Mouse (Mus musculus): ENCODE measurements around the gene Aldh3b1.

The Aldh3b1 gene

GRCm38 (mm10) chr19:3912337-3913204 lies 17.0 kb downstream of the Aldh3b1 start, which contains the start of gene Ndufs8:
Ndufs8 (minus strand) TSS chr19:3912774.
- DNase-seq (ENCODE audit: low read depth, low spot score), result peak; percentile 96

GRCm38 (mm10) chr19:3910206-3910605 lies 19.4 kb downstream of the Aldh3b1 start:
- DNase-seq (ENCODE audit: low read depth, low spot score), result no peak

GRCm38 (mm10) chr19:3907876-3908660 lies 21.5 kb downstream of the Aldh3b1 start:
- DNase-seq (ENCODE audit: low read depth, low spot score), result no peak

GRCm38 (mm10) chr19:3906795-3907786 lies 22.5 kb downstream of the Aldh3b1 start, which contains the start of gene Tcirg1:
Tcirg1 (minus strand) TSS chr19:3907133.
- DNase-seq (ENCODE audit: low read depth, low spot score), result peak; percentile 84

- DNase-seq (ENCODE audit: low read depth, low spot score), result peak; percentile 41
Observed at GRCm38 (mm10) chr19:3906326-3906725, 23.3 kb downstream of the Aldh3b1 start.

DNA sequence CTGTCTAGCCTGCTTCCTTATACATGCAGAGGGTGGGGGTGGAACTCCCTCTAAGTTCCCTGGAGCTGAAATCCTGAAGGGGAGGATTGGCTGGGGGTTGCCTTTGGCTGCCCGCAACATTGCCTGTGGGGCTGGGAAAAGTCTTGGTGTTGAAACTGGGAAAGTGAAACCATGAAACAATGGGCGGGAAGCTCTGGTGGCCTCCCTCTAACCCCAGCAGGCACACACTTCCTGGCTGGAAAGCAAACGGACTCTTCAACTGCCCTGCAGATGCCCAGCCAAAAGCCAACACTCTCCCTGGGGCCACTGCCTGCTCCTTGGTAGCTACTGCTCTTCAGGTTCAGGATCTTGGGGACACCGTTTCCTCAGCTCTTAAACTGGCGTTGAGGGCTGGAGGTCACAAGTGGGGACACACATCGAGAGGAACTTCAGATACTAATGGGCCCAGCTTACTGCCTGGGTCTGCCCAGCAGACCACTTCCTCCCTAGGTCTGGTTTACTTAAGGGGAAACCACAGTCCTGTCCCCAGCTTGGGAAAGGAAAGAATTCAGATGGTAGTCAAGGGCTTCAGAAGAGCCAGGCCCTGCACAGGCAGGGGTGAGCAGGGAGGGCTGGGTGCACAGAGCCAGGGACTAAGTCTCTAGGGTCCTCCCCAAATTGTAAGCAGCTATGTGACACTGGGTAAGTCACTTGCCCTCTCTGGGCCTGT lies 24.2 kb downstream of the Aldh3b1 start:
- DNase-seq (ENCODE audit: low read depth, low spot score), result no peak

DNA sequence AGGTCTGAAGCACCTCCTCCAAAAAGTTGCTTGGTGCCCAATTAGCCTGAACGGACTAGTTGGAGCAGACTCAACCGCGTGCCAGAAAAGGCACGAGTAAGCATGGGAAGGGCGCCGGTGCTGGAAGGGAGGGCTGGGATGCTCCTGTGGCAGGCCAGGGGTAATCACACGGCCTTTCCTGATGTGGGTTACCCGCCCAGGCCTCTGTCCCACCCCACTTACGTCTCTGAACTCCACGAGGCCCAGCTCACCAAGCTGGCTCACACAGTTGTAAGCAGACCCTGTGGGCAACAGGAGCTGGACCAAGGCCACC lies 25.3 kb downstream of the Aldh3b1 start:
- DNase-seq (ENCODE audit: low read depth, low spot score), result no peak

DNA sequence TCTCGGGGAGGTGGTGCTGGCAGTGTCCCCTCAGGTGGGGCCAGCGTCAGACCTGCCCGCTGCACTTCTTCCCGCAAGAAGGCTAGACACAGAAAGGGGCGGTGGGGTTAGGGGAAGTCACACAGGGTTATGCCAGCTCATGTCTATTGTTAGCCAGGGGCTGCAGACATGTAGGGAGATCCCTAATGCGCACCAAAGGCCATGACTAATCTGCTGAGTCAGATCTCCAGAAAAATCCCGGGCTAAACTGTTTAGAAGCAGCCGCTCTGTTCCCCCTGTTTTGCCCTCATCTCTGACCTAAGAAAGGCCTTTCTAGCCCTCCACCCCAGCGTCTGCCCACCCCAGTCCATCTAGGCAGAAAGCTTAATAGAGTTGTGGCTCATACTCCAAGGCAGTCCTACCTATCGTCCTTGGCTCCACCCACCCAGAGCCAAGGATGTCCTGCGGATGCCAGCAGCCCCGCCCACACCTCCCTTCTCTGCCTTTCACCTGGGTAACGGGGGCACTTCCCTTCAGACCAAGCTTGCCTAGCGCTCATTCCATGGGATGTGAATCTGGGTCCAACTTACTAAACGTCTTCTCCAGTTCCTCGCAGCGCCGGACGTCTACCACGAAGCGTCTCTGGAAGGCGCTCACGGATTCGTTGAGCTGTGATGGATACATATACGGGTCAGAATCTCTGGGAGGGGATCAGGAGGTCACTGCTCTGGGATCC lies 25.8 kb downstream of the Aldh3b1 start:
- no peak for DNase-seq (ENCODE audit: low read depth, low spot score)

GRCm38 (mm10) chr19:3902966-3903365 lies 26.6 kb downstream of the Aldh3b1 start:
- no peak for DNase-seq (ENCODE audit: low read depth, low spot score)

DNA sequence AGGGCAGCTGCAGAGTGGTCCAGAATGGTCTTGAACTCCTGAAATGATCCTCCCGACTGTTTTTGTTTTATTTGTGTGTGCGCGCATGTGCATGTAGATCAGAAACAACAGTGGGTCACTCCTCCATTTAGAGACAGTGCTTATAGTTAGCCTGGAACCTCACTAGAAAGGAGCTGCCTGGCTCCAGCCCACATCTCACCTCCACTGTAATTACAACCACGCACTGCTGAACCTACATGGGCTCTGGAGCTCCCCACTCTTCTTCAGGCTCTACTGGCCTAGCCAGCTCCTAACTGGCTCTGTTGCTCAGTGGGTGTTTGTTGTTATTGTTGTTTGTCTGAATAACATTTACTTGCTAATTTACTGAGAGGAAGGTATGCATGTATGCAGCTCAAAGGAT lies 30.0 kb downstream of the Aldh3b1 start:
- no peak for DNase-seq (ENCODE audit: low read depth, low spot score)

DNA sequence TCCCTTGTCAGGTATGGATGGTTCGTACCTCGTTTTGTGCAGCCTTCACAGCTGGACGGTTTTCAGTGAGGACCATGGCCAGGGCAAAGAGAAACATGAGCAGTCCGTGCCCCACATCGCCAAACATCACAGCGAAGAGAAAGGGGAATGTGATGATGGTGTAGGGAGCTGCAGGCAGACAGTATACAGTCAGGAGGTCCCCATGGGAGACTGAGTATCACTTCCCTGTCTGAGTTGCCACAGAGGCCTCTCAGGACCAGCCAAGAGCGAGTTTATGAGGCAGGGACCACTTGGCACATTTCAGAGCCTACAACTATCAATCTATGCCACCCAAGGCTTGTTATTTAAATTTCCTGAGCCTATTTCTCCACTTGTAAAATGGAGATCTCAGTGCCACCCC lies 30.7 kb downstream of the Aldh3b1 start:
- no peak for DNase-seq (ENCODE audit: low read depth, low spot score)

DNA sequence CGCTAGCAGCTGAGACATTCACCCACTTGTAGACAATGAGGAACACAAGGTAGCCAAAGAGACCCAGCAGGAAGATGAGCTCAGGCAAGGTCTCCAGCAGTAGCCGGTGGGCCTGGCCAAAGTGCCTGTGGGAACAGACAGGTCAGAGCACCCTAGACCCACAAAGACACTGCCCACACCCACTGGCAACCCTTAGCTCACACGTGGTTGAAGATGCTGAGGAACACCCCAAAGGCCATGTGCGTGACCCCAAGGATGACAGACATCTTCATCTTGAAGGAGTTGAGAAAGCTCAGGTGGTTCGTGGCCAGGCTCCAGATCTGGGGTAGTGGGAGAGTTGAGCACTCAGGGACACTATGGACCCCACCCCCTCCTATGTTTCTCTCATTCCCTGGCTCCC lies 32.1 kb downstream of the Aldh3b1 start:
- DNase-seq (ENCODE audit: low read depth, low spot score), result no peak

GRCm38 (mm10) chr19:3896208-3896607 lies 33.4 kb downstream of the Aldh3b1 start:
- no peak for DNase-seq (ENCODE audit: low read depth, low spot score)

GRCm38 (mm10) chr19:3895171-3895631 lies 34.4 kb downstream of the Aldh3b1 start:
- DNase-seq (ENCODE audit: low read depth, low spot score), result no peak

- no peak for DNase-seq (ENCODE audit: low read depth, low spot score)
Observed at GRCm38 (mm10) chr19:3894294-3894693, 35.3 kb downstream of the Aldh3b1 start.

DNA sequence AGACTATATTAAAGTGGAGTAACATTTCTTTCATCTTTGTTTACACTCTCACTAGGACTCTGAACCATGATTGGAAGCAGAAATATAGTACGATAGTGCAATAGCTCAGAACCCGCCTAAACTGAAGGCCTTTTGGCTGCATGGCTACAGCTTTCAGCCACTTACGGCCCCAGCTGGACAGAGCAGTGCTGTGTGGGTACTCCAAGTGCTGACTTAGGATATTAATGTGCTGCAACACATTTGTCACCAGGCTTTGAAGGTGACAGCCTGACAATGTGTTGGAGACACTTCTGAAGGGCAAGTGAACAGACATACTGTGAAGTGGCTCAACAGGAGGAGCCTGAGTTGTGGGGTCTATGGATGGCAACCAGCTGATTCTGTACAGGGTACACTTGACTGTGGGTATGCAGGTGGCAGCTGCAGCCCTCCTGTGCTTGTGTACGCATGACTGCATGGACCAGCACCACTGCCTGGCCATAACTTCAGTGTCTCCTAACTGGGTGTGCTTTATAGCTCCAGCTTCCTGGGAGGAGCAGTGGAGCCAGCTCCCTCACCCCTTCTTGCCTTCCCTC lies 36.0 kb downstream of the Aldh3b1 start:
- no peak for DNase-seq (ENCODE audit: low read depth, low spot score)

DNA sequence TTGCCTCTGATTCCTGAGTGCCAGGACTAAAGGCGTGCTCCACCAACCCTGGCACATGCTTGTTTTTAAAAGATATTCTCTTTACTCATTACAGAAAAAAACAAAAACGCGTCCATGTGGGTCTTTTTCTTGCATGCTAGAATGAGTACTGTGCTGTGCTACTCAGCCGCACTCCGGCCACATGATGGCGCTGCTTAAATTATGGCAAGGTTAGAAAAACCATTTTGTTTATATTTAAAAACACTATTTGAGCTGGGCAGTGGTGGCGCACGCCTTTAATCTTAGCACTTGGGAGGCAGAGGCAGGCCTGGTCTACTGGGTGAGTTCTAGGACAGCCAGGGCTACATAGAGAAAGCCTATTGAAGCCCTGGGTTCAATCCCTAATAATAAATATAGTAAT lies 39.4 kb downstream of the Aldh3b1 start:
- DNase-seq (ENCODE audit: low read depth, low spot score), result peak; percentile 67

- no peak for DNase-seq (ENCODE audit: low read depth, low spot score)
Observed at GRCm38 (mm10) chr19:3889096-3889495, 40.5 kb downstream of the Aldh3b1 start.

- no peak for DNase-seq (ENCODE audit: low read depth, low spot score)
Observed at GRCm38 (mm10) chr19:3884325-3884990, 45.1 kb downstream of the Aldh3b1 start.
